Mouse (Mus musculus) limb, embryonic 10.5 days (tissue): ENCODE measurements around the gene Ubqlnl. TPM values are rescaled to one million over a fixed set of nuclear protein-coding genes. Genes with fewer than 3 reads are reported as not detected.

Experiments
- DNase-seq: peaks from one replicate; pipeline ENCODE4 v3.0.0-alpha.2; 2017; ENCODE audit warnings: low spot score
- H3K27ac ChIP-seq: fragments of 300-500 bp; sonication (generic); 2 replicates; pipeline ENCODE4 v1.5.1; 2016; ENCODE audit warnings: mild to moderate bottlenecking
- H3K27me3 ChIP-seq: fragments of 300-500 bp; sonication (generic); 2 replicates; pipeline ENCODE4 v1.6.1; 2016; ENCODE audit warnings: low read depth, mild to moderate bottlenecking; ENCODE audit not compliant: poor library complexity, severe bottlenecking
- H3K36me3 ChIP-seq: fragments of 300-500 bp; sonication (generic); 2 replicates; pipeline ENCODE4 v1.6.1; 2016; ENCODE audit warnings: mild to moderate bottlenecking, moderate library complexity
- H3K4me1 ChIP-seq: fragments of 300-500 bp; sonication (generic); 2 replicates; pipeline ENCODE4 v1.6.1; 2016
- H3K4me3 ChIP-seq: fragments of 300-500 bp; sonication (generic); 2 replicates; pipeline ENCODE4 v1.5.1; 2016; ENCODE audit warnings: mild to moderate bottlenecking, moderate library complexity
- H3K9me3 ChIP-seq: fragments of 300-500 bp; sonication (generic); replicated peaks from 2 replicates; pipeline ENCODE4 v1.6.1; 2016; ENCODE audit warnings: mild to moderate bottlenecking
- WGBS: fragments of 180-500 bp; shearing (Covaris S2); methylation state at CpG from one replicate; pipeline ENCODE4 v1.1.7; 2016; 5-methylcytosine and 5-hydroxymethylcytosine counted together
- polyA plus RNA-seq: library from polyadenylated mRNA; unstranded; fragments of >200 nt; fragmentation: Nextera tagmentation; extraction: Ambion mirVana; gene quantifications from 2 replicates; pipeline ENCODE4 v1.2.1, GENCODE M21; 2016

The Ubqlnl gene
- polyA plus RNA-seq, 1 experiment from 2014 or later: not detected

- Histone ChIP-seq H3K27ac (no peak overlapping the region), H3K4me3 (no peak overlapping the region), H3K4me1 (no peaks in the 10 kb centered on the region), H3K27me3 (no peaks in the 10 kb centered on the region), H3K36me3 (no peaks in the 10 kb centered on the region), H3K9me3 (no peaks in the 10 kb centered on the region)
- DNase-seq: no peak
- WGBS: 55% methylated on average over 4 of the region's 4 CpGs
Observed at GRCm38 (mm10) chr7:104103913-104104756, 46.2 kb downstream of the Ubqlnl start.

Other genes with a start within 250 kb of the Ubqlnl start
- not detected in 2 replicates for gene Olfr65, start 247.1 kb downstream of the Ubqlnl start, polyA plus RNA-seq
- gene Olfr631, start 221.7 kb downstream of the Ubqlnl start, polyA plus RNA-seq: not detected in 2 replicates
- not detected in 2 replicates for gene Olfr632, start 216.2 kb downstream of the Ubqlnl start, polyA plus RNA-seq
- not detected in 2 replicates for gene Olfr633, start 206.1 kb downstream of the Ubqlnl start, polyA plus RNA-seq
- not detected in 2 replicates for gene Olfr635, start 179.4 kb downstream of the Ubqlnl start, polyA plus RNA-seq
- not detected in 2 replicates for gene Olfr638, start 151.8 kb downstream of the Ubqlnl start, polyA plus RNA-seq
- gene Olfr639, start 133.3 kb downstream of the Ubqlnl start, polyA plus RNA-seq: 0.03 TPM in 1 of 2 replicates, not detected in the other
- not detected in 2 replicates for gene Olfr640, start 125.0 kb downstream of the Ubqlnl start, polyA plus RNA-seq
- gene Olfr641, start 115.1 kb downstream of the Ubqlnl start, polyA plus RNA-seq: not detected in 2 replicates
- gene Olfr642, start 97.9 kb downstream of the Ubqlnl start, polyA plus RNA-seq: not detected in 2 replicates
- not detected in 2 replicates for gene 4930516K23Rik, start 89.1 kb downstream of the Ubqlnl start, polyA plus RNA-seq
- gene Olfr644, start 78.7 kb downstream of the Ubqlnl start, polyA plus RNA-seq: not detected in 2 replicates
- gene Olfr645, start 65.1 kb downstream of the Ubqlnl start, polyA plus RNA-seq: not detected in 2 replicates
- not detected in 2 replicates for gene Olfr646, start 45.7 kb downstream of the Ubqlnl start, polyA plus RNA-seq
- gene Ubqln5, start 20.7 kb downstream of the Ubqlnl start, polyA plus RNA-seq: not detected in 2 replicates
- gene Olfr643, start 13.2 kb downstream of the Ubqlnl start, polyA plus RNA-seq: not detected in 2 replicates
- not detected in 2 replicates for gene Ubqln3, start 7.3 kb downstream of the Ubqlnl start, polyA plus RNA-seq
- gene Olfm5, start 14.3 kb upstream of the Ubqlnl start, polyA plus RNA-seq: not detected in 2 replicates
- 0.16 and 0.29 TPM in 2 replicates for gene Olfr648, start 32.8 kb upstream of the Ubqlnl start, polyA plus RNA-seq
- not detected in 2 replicates for gene Olfr649, start 45.4 kb upstream of the Ubqlnl start, polyA plus RNA-seq
- gene Trim6, start 68.2 kb upstream of the Ubqlnl start, polyA plus RNA-seq: 6.4 and 7.0 TPM in 2 replicates
- gene Trim34a, start 93.9 kb upstream of the Ubqlnl start, polyA plus RNA-seq: 0.31 and 0.91 TPM in 2 replicates
- not detected in 2 replicates for gene Trim5, start 137.5 kb upstream of the Ubqlnl start, polyA plus RNA-seq
- 1.7 and 2.3 TPM in 2 replicates for gene Trim12a, start 164.9 kb upstream of the Ubqlnl start, polyA plus RNA-seq
- not detected in 2 replicates for gene Trim34b, start 178.9 kb upstream of the Ubqlnl start, polyA plus RNA-seq
- 0.79 and 1.1 TPM in 2 replicates for gene Trim12c, start 202.8 kb upstream of the Ubqlnl start, polyA plus RNA-seq
- gene Trim30b, start 219.3 kb upstream of the Ubqlnl start, polyA plus RNA-seq: 0.05 and 0.09 TPM in 2 replicates